Mouse (Mus musculus) C2C12 (cell line): Measurements from ENCODE around the gene Pde1b. TPM values are rescaled to one million over a fixed set of nuclear protein-coding genes. Genes with fewer than 3 reads are reported as not detected.

Source experiments
- H3K27me3 ChIP-seq: one replicate; pipeline ENCODE4 v1.6.1; 2011; ENCODE audit not compliant: control insufficient read depth, insufficient read depth, insufficient read length
- H3K36me3 ChIP-seq: one replicate; pipeline ENCODE4 v1.6.1; 2011; ENCODE audit not compliant: control insufficient read depth, insufficient read depth
- H3K4me3 ChIP-seq: one replicate; pipeline ENCODE4 v1.5.1; 2011; ENCODE audit warnings: mild to moderate bottlenecking, control low read depth; ENCODE audit not compliant: poor library complexity, insufficient read depth, severe bottlenecking
- H3K79me2 ChIP-seq: one replicate; pipeline ENCODE4 v1.6.1; 2011; ENCODE audit not compliant: control insufficient read depth, insufficient read depth
- H3K79me3 ChIP-seq: one replicate; pipeline ENCODE4 v1.6.1; 2011; ENCODE audit warnings: low read depth, control low read depth
- H3ac ChIP-seq: one replicate; pipeline ENCODE3; 2011; ENCODE audit warnings: low read depth; ENCODE audit not compliant: control insufficient read depth, insufficient read length
- CEBPB ChIP-seq: IDR thresholded peaks from one replicate; pipeline ENCODE4 v1.6.1; 2011; ENCODE audit warnings: low read depth, mild to moderate bottlenecking, control low read depth, moderate library complexity
- CTCF ChIP-seq: IDR thresholded peaks from one replicate; pipeline ENCODE4 v1.5.1; 2011; ENCODE audit not compliant: control insufficient read depth, insufficient read depth, insufficient read length
- FOSL1 ChIP-seq: IDR thresholded peaks from one replicate; pipeline ENCODE4 v1.8.0; 2011; ENCODE audit warnings: mild to moderate bottlenecking, low read length; ENCODE audit not compliant: poor library complexity, insufficient read depth, severe bottlenecking
- MAX ChIP-seq: IDR thresholded peaks from one replicate; pipeline ENCODE4 v1.6.1; 2011; ENCODE audit warnings: mild to moderate bottlenecking, control low read depth
- MYOD1 ChIP-seq: IDR thresholded peaks from one replicate; pipeline ENCODE4 v1.6.1; 2011; ENCODE audit warnings: low read depth; ENCODE audit not compliant: control insufficient read depth, insufficient read length
- MYOG ChIP-seq: IDR thresholded peaks from one replicate; pipeline ENCODE4 v1.6.1; 2011; ENCODE audit not compliant: control insufficient read depth, insufficient read length; ENCODE audit errors: extremely low read depth
- USF1 ChIP-seq: IDR thresholded peaks from one replicate; pipeline ENCODE4 v1.6.1; 2011; ENCODE audit warnings: low read depth, mild to moderate bottlenecking, control low read depth, moderate library complexity
- polyA plus RNA-seq: library from polyadenylated mRNA; unstranded; fragments of >200 nt; fragmentation: generic; extraction: Trizol; gene quantifications from one replicate; pipeline ENCODE4 v1.2.1, GENCODE M21; 2012; ENCODE audit warnings: missing spikeins

The Pde1b gene
- polyA plus RNA-seq, 1 experiment, result 1.6 TPM

DNA sequence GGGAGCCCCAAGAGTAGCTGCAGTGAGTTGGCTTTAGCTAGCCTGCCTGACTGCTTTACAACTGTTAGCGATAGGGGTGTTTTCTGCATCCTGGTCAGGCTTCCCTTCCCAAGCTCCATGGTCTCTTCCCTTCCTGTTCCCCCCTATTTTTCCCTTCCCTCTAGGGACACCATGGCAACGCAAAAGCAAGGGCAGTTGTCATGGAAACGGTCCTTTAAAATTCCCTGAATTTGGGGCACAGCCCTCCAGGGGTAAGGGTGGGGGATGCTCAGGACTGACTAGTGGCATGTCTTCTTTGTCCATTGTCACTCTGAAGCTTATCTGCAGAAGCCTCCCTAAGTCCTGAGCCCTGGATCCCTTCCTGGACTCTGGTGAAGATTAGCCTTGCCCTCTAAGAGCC, 20.3 kb downstream of the Pde1b start:
- Histone ChIP-seq H3K79me3 (no peaks in the 10 kb centered on the region), H3K4me3 (no peak overlapping the region), H3K27me3 (no peaks in the 10 kb centered on the region), H3K79me2 (no peaks in the 10 kb centered on the region), H3ac (no peak overlapping the region), H3K36me3 (no peaks in the 10 kb centered on the region)
- TF ChIP-seq MYOG, result no peak
- no peak for TF ChIP-seq USF1
- TF ChIP-seq FOSL1, result no peak

DNA sequence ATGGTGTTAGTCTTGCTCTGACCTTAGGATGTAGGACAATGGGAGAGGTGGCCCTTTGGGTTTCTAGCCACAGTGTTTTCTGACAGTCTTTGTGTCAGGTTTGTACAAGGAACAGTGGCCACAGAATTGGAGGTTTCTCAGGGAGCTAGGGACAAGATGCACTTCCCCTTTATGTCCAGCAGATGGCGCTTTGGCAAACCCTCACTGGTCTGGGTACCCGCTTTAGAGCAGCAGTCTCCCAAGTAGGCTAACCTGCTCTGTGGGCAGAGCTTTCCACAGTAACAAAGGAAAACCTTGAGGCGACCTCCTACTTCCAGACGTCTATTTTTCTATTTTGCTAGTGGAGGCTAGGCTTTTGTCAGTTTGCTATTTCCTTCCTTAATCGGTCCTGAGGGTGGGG, 27.5 kb downstream of the Pde1b start:
- Histone ChIP-seq H3K27me3 (peaks cover 24% of the 10 kb centered on the region), H3K36me3 (no peaks in the 10 kb centered on the region), H3K4me3 (no peak overlapping the region), H3K79me3 (no peaks in the 10 kb centered on the region), H3ac (no peak overlapping the region), H3K79me2 (no peaks in the 10 kb centered on the region)
- TF ChIP-seq MYOD1, result no peak
- TF ChIP-seq FOSL1, result no peak
- TF ChIP-seq CTCF, result peak; percentile 88

GRCm38 (mm10) chr15:103534054-103534620, 31.3 kb downstream of the Pde1b start:
- no peak for TF ChIP-seq CTCF
- no peak for TF ChIP-seq MYOD1
- TF ChIP-seq CEBPB, result no peak
- no peak for TF ChIP-seq MAX
- TF ChIP-seq USF1, result no peak
- Histone ChIP-seq H3ac (no peak overlapping the region), H3K4me3 (no peak overlapping the region), H3K79me2 (no peaks in the 10 kb centered on the region), H3K79me3 (no peaks in the 10 kb centered on the region), H3K36me3 (no peaks in the 10 kb centered on the region), H3K27me3 (peaks cover 62% of the 10 kb centered on the region)

- no peaks in the 10 kb centered on the region for H3K36me3 ChIP-seq
Observed at GRCm38 (mm10) chr15:103535030-103535429, 32.2 kb downstream of the Pde1b start.

GRCm38 (mm10) chr15:103535786-103536185, 33.0 kb downstream of the Pde1b start:
- no peaks in the 10 kb centered on the region for H3K79me3 ChIP-seq
- TF ChIP-seq MYOD1, result no peak
- no peak for TF ChIP-seq MAX
- TF ChIP-seq FOSL1, result no peak
- no peak for TF ChIP-seq USF1
- no peak for TF ChIP-seq CEBPB
- TF ChIP-seq CTCF, result no peak
- no peak for TF ChIP-seq MYOG

More at GRCm38 (mm10) chr15:103535030-103535429, 32.2 kb downstream of the Pde1b start:
- Histone ChIP-seq H3K79me3 (no peaks in the 10 kb centered on the region), H3K27me3 (peaks cover 67% of the 10 kb centered on the region), H3K79me2 (no peaks in the 10 kb centered on the region), H3ac (no peak overlapping the region), H3K4me3 (no peak overlapping the region)
- TF ChIP-seq MAX, result no peak

GRCm38 (mm10) chr15:103536456-103536855, 33.6 kb downstream of the Pde1b start:
- no peaks in the 10 kb centered on the region for H3K36me3 ChIP-seq
- no peak overlapping the region for H3K4me3 ChIP-seq
- no peaks in the 10 kb centered on the region for H3K79me3 ChIP-seq
- peaks cover 67% of the 10 kb centered on the region for H3K27me3 ChIP-seq
- H3K79me2 ChIP-seq, result no peaks in the 10 kb centered on the region
- H3ac ChIP-seq, result no peak overlapping the region
- TF ChIP-seq FOSL1 (no peak), CEBPB (no peak), CTCF (no peak), MYOG (no peak)

More at GRCm38 (mm10) chr15:103535786-103536185, 33.0 kb downstream of the Pde1b start:
- no peaks in the 10 kb centered on the region for H3K36me3 ChIP-seq
- H3ac ChIP-seq, result no peak overlapping the region
- H3K27me3 ChIP-seq, result peaks cover 67% of the 10 kb centered on the region
- H3K4me3 ChIP-seq, result no peak overlapping the region
- no peaks in the 10 kb centered on the region for H3K79me2 ChIP-seq
